Mouse (Mus musculus): ENCODE data around the gene Vmn1r152.
"Not testable (repeated sequence)": the region's sequence is repeated elsewhere in the genome, so short reads cannot be mapped to it uniquely, and the experiment has no call there.

Vmn1r152 gene

DNA sequence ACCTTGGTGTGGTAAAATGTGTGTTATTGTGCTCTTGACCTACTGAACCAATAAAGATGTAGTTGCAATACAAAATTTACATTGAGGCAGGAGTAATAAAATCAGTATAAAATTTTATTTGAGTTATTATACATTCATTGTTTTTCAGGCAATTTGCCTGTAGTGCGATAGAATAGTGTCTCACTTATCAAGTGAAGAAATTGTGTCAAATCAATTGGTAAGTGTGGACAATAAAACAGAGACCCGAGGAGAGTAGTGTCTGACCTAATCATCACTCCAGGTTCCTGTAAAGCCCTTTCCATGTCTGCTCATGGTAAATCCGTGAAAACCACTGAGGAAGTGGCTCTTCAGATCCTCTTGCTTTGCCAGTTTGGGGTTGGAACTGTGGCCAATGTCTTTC is at the start of gene Vmn1r152:
Gene Vmn1r152 (plus strand): TSS at position 301 of the 400 bp plus-strand sequence.
- DNase-seq (ENCODE audit: low read depth), result not testable (repeated sequence)

DNA sequence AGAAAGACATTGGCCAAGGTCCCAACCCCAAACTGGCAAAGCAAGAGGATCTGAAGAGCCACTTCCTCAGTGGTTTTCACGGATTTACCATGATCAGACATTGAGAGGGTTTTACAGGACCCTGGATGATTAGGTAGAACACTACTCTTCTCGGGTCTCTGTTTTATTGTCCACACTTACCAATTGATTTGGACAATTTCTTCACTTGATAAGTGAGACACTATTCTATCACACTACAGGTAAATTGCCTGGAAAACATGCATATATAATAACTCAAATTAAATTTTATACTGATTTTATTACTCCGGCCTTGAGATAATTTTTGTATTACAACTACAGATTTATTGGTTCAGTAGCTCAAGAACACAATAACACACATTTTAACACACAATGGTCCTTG is 23.2 kb upstream of the Vmn1r152 start, which contains the start of gene Vmn1r151:
Gene Vmn1r151 (minus strand): TSS at position 101 of the 400 bp plus-strand sequence.
- not testable (repeated sequence) for DNase-seq (ENCODE audit: low read depth)

DNA sequence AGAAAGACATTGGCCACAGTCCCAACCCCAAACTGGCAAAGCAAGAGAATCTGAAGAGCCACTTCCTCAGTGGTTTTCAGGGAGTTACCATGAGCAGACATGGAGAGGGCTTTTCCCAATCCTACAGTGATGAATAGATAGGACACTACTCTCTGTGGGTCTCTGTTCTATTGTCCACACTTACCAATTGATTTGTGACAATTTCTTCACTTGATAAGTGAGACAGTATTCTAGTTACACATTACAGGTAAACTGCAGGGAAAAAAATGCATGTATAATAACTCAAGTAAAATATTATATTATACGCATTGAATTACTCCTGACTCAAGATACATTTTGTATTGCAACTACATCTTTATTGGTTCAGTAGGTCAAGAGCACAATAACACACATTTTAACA is 12.0 kb downstream of the Vmn1r152 start, which contains the start of gene Gm8677:
Gene Gm8677 (minus strand): TSS at position 101 of the 400 bp plus-strand sequence.
- DNase-seq (ENCODE audit: low read depth), result not testable (repeated sequence)

DNA sequence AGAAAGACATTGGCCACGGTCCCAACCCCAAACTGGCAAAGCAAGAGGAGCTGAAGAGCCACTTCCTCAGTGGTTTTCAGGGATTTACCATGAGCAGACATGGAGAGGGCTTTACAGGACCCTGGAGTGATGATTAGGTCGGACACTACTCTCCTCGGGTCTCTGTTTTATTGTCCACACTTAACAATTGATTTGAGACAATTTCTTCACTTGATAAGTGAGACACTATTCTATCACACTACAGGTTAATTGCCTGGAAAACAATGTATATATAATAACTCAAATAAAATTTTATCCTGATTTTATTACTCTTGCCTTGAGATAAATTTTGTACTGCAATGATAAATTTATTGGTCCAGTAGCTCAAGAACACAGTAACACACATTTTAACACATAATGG is 42.5 kb downstream of the Vmn1r152 start, which contains the start of gene Gm4201:
Gene Gm4201 (minus strand): TSS at position 101 of the 400 bp plus-strand sequence.
- not testable (repeated sequence) for DNase-seq (ENCODE audit: low read depth)
